Mouse (Mus musculus) spleen, adult 2 months (tissue): ENCODE measurements at regions not wholly inside any gene's neighbourhood (a gene's known extent, or its start where the extent isn't known, plus 50 kb on each side); places are given as distances from the start of the nearest gene placed in this dataset.

Source experiments
- CTCF ChIP-seq: fragments of 200-500 bp; IDR thresholded peaks from 2 replicates; pipeline ENCODE4 v1.5.1; 2011; ENCODE audit warnings: mild to moderate bottlenecking, inconsistent platforms; ENCODE audit not compliant: insufficient read depth, insufficient read length, insufficient replicate concordance; ENCODE audit errors: extremely low read depth
- POLR2A ChIP-seq: fragments of 200-500 bp; IDR thresholded peaks from 2 replicates; pipeline ENCODE4 v1.6.1; 2011; ENCODE audit warnings: low read depth, low read length, inconsistent platforms

GRCm38 (mm10) chr10:46320328-46321038, 742.9 kb downstream of the Hace1 start:
- no peak for TF ChIP-seq POLR2A
- no peak for TF ChIP-seq CTCF
